Mouse (Mus musculus): ENCODE measurements around the gene Spo11. TPM values are rescaled to one million over a fixed set of nuclear protein-coding genes. Genes with fewer than 3 reads are reported as not detected.
A peak's percentile ranks its signal among the peaks of the same experiment; 100 is the strongest.

Spo11 gene
- polyA plus RNA-seq, 1 experiment from 2014 or later = 0.02 TPM

- peaks cover 3% of the 10 kb centered on the region; the same call in 1 of the 2 replicates for H3K36me3 ChIP-seq (ENCODE audit: control insufficient read depth, insufficient read depth, low read length)
- no peak for DNase-seq (ENCODE audit: low spot score)
- H3K4me3 ChIP-seq (ENCODE audit: low read depth, low read length) = no peak overlapping the region
- no peak overlapping the region for H3K4me2 ChIP-seq (replicated peaks; ENCODE audit: low read depth)
- WGBS = 89% methylated on average over 5 of the region's 5 CpGs
- H3K9me3 ChIP-seq (ENCODE audit: control insufficient read depth, low read length) = no peaks in the 10 kb centered on the region
- H3K27ac ChIP-seq (replicated peaks) = no peak overlapping the region
- no peak for ATAC-seq (ENCODE audit: low FRiP score, low TSS enrichment)
- no peaks in the 10 kb centered on the region for H3K27me3 ChIP-seq (ENCODE audit: control insufficient read depth, insufficient read depth, low read length)
- H3K9ac ChIP-seq (ENCODE audit: low read length) = no peak overlapping the region
- TF ChIP-seq CTCF (IDR thresholded peaks at IDR 0.05; ENCODE audit: low read depth) (no peak), EP300 (optimal IDR thresholded peaks at IDR 0.05) (no peak)
- no peaks in the 10 kb centered on the region for H3K4me1 ChIP-seq (replicated peaks; ENCODE audit: control insufficient read depth, insufficient read depth)
Observed at GRCm38 (mm10) chr2:173035653-173036052, 58.2 kb downstream of the Spo11 start.

- Histone ChIP-seq H3K36me3 (ENCODE audit: control insufficient read depth, insufficient read depth, low read length) (peaks cover 3% of the 10 kb centered on the region; the same call in 1 of the 2 replicates), H3K4me1 (replicated peaks; ENCODE audit: control insufficient read depth, insufficient read depth) (no peaks in the 10 kb centered on the region), H3K27me3 (ENCODE audit: control insufficient read depth, insufficient read depth, low read length) (no peaks in the 10 kb centered on the region), H3K4me2 (replicated peaks; ENCODE audit: low read depth) (no peak overlapping the region), H3K9me3 (ENCODE audit: control insufficient read depth, low read length) (no peaks in the 10 kb centered on the region), H3K4me3 (ENCODE audit: low read depth, low read length) (no peak overlapping the region), H3K27ac (replicated peaks) (no peak overlapping the region), H3K9ac (ENCODE audit: low read length) (no peak overlapping the region)
- 92% methylated on average over 5 of the region's 5 CpGs for WGBS
- ATAC-seq (ENCODE audit: low FRiP score, low TSS enrichment) = no peak
- TF ChIP-seq EP300 (optimal IDR thresholded peaks at IDR 0.05) (no peak), CTCF (IDR thresholded peaks at IDR 0.05; ENCODE audit: low read depth) (no peak)
- DNase-seq (ENCODE audit: low spot score) = no peak
Observed at GRCm38 (mm10) chr2:173036055-173036454, 58.6 kb downstream of the Spo11 start.

GRCm38 (mm10) chr2:173036611-173037010, 59.1 kb downstream of the Spo11 start:
- H3K27me3 ChIP-seq (ENCODE audit: control insufficient read depth, insufficient read depth, low read length) = no peaks in the 10 kb centered on the region
- WGBS = 57% methylated on average over 4 of the region's 4 CpGs
- H3K4me1 ChIP-seq (replicated peaks; ENCODE audit: control insufficient read depth, insufficient read depth) = no peaks in the 10 kb centered on the region
- ATAC-seq (ENCODE audit: low FRiP score, low TSS enrichment) (no peak), DNase-seq (ENCODE audit: low spot score) (no peak)
- H3K27ac ChIP-seq (replicated peaks) = no peak overlapping the region
- no peak overlapping the region for H3K4me3 ChIP-seq (ENCODE audit: low read depth, low read length)
- H3K36me3 ChIP-seq (ENCODE audit: control insufficient read depth, insufficient read depth, low read length) = peaks cover 3% of the 10 kb centered on the region; the same call in 1 of the 2 replicates
- H3K9me3 ChIP-seq (ENCODE audit: control insufficient read depth, low read length) = no peaks in the 10 kb centered on the region
- H3K4me2 ChIP-seq (replicated peaks; ENCODE audit: low read depth) = no peak overlapping the region
- no peak overlapping the region for H3K9ac ChIP-seq (ENCODE audit: low read length)
- no peak for TF ChIP-seq EP300 (optimal IDR thresholded peaks at IDR 0.05)
- no peak for TF ChIP-seq CTCF (IDR thresholded peaks at IDR 0.05; ENCODE audit: low read depth)

GRCm38 (mm10) chr2:173037347-173037746, 59.8 kb downstream of the Spo11 start:
- no peak overlapping the region for H3K9ac ChIP-seq (ENCODE audit: low read length)
- H3K27me3 ChIP-seq (ENCODE audit: control insufficient read depth, insufficient read depth, low read length) = no peaks in the 10 kb centered on the region
- no peak for TF ChIP-seq EP300 (optimal IDR thresholded peaks at IDR 0.05)
- WGBS = 75% methylated on average over 5 of the region's 5 CpGs
- no peaks in the 10 kb centered on the region for H3K9me3 ChIP-seq (ENCODE audit: control insufficient read depth, low read length)
- DNase-seq (ENCODE audit: low spot score) (no peak), ATAC-seq (ENCODE audit: low FRiP score, low TSS enrichment) (no peak)
- peaks cover 3% of the 10 kb centered on the region; the same call in 1 of the 2 replicates for H3K36me3 ChIP-seq (ENCODE audit: control insufficient read depth, insufficient read depth, low read length)
- H3K4me1 ChIP-seq (replicated peaks; ENCODE audit: control insufficient read depth, insufficient read depth) = no peaks in the 10 kb centered on the region
- H3K27ac ChIP-seq (replicated peaks) = no peak overlapping the region
- no peak overlapping the region for H3K4me3 ChIP-seq (ENCODE audit: low read depth, low read length)
- H3K4me2 ChIP-seq (replicated peaks; ENCODE audit: low read depth) = no peak overlapping the region

- no peak overlapping the region for H3K27ac ChIP-seq (replicated peaks)
- no peaks in the 10 kb centered on the region for H3K4me1 ChIP-seq (replicated peaks; ENCODE audit: control insufficient read depth, insufficient read depth)
- TF ChIP-seq CTCF (IDR thresholded peaks at IDR 0.05; ENCODE audit: low read depth) = no peak
- TF ChIP-seq EP300 (optimal IDR thresholded peaks at IDR 0.05) = no peak
- 55% methylated on average over 7 of the region's 7 CpGs for WGBS
- H3K36me3 ChIP-seq (ENCODE audit: control insufficient read depth, insufficient read depth, low read length) = peaks cover 3% of the 10 kb centered on the region; the same call in 1 of the 2 replicates
- H3K27me3 ChIP-seq (ENCODE audit: control insufficient read depth, insufficient read depth, low read length) = no peaks in the 10 kb centered on the region
- peak; percentile 55 for DNase-seq (ENCODE audit: low spot score)
- peak; percentile 53 for ATAC-seq (ENCODE audit: low FRiP score, low TSS enrichment)
- no peaks in the 10 kb centered on the region for H3K9me3 ChIP-seq (ENCODE audit: control insufficient read depth, low read length)
- H3K4me2 ChIP-seq (replicated peaks; ENCODE audit: low read depth) = no peak overlapping the region
- no peak overlapping the region for H3K4me3 ChIP-seq (ENCODE audit: low read depth, low read length)
- no peak overlapping the region for H3K9ac ChIP-seq (ENCODE audit: low read length)
Observed at GRCm38 (mm10) chr2:173037827-173038607, 60.5 kb downstream of the Spo11 start.

GRCm38 (mm10) chr2:173039041-173039440, 61.5 kb downstream of the Spo11 start:
- Histone ChIP-seq H3K9me3 (ENCODE audit: control insufficient read depth, low read length) (no peaks in the 10 kb centered on the region), H3K4me1 (replicated peaks; ENCODE audit: control insufficient read depth, insufficient read depth) (no peaks in the 10 kb centered on the region), H3K27ac (replicated peaks) (no peak overlapping the region), H3K36me3 (ENCODE audit: control insufficient read depth, insufficient read depth, low read length) (no peaks in the 10 kb centered on the region), H3K4me3 (ENCODE audit: low read depth, low read length) (no peak overlapping the region), H3K27me3 (ENCODE audit: control insufficient read depth, insufficient read depth, low read length) (no peaks in the 10 kb centered on the region), H3K4me2 (replicated peaks; ENCODE audit: low read depth) (no peak overlapping the region), H3K9ac (ENCODE audit: low read length) (no peak overlapping the region)
- DNase-seq (ENCODE audit: low spot score) = no peak
- no peak for ATAC-seq (ENCODE audit: low FRiP score, low TSS enrichment)
- 91% methylated on average over 4 of the region's 4 CpGs for WGBS
- TF ChIP-seq EP300 (optimal IDR thresholded peaks at IDR 0.05) (no peak), CTCF (IDR thresholded peaks at IDR 0.05; ENCODE audit: low read depth) (no peak)
